ENCODE assay signal across 10 mouse cellular contexts in the genomic region with DNA sequence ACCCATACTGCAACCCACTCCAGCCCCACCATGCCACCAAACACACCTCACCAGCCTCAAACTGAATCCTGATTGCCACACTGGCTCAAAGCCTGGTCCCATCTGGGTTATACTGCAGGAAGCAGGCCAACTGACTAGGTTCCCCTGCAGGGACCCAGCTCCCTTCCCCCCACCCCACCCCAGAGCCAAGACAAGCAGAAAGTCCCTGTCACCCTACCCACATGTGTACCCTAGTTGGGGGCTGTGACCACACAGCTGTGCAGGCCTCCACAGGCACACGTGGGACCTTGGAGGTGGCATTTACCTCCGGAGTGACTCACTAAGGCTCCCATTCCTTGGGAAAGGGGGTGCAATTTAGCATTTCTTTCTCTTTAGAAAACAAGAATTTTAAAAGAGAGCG. TPM values are rescaled to one million over a fixed set of nuclear protein-coding genes. Genes with fewer than 3 reads are reported as not detected.
DNase-seq lines count a peak whose midpoint lies in the region; ATAC-seq and TF ChIP-seq lines count a peak whose summit lies in the region.
"Had no signal": no experiment of that assay in that cellular context is flagged by ENCODE, and none has a peak within 500 bp of the region (broad histone marks: within the 10 kb centered on the region; RNA-seq: fewer than 3 reads in every experiment).

No protein-coding gene starts in this region.

- WGBS in heart, embryonic 13.5 days = 56% methylated on average over 3 of the region's 3 CpGs
- WGBS in liver, embryonic 16.5 days (ENCODE audit: insufficient replicate concordance) = 43% methylated on average over 3 of the region's 3 CpGs
- 46% methylated on average over 3 of the region's 3 CpGs for WGBS in liver, embryonic 12.5 days (ENCODE audit: insufficient replicate concordance)
- 64% methylated on average over 3 of the region's 3 CpGs for WGBS in embryonic facial prominence, embryonic 10.5 days
- WGBS in olfactory bulb, adult 2 months = 35% methylated on average over 3 of the region's 3 CpGs

- H3K27me3 ChIP-seq in heart, embryonic 13.5 days (replicated peaks) = peaks cover 28% of the 10 kb centered on the region
- H3K27me3 ChIP-seq in liver, embryonic 16.5 days (ENCODE audit: control insufficient read depth, insufficient read depth, low read depth, low read length) = peaks cover 24% of the 10 kb centered on the region
- peaks cover 58% of the 10 kb centered on the region for H3K27me3 ChIP-seq in liver, embryonic 12.5 days (replicated peaks)
- peaks cover 62% of the 10 kb centered on the region for H3K27me3 ChIP-seq in embryonic facial prominence, embryonic 10.5 days (replicated peaks; ENCODE audit: low read depth, poor library complexity, severe bottlenecking)

- ATAC-seq in heart, embryonic 13.5 days (ENCODE audit: extremely low read depth, insufficient number of reproducible peaks, low FRiP score, low TSS enrichment) = no peak
- ATAC-seq in liver, embryonic 16.5 days (ENCODE audit: low read depth) = no peak
- ATAC-seq in liver, embryonic 12.5 days = no peak
- ATAC-seq: midbrain, embryonic 16.5 days had no signal

- DNase-seq in heart, postnatal 4 days = no peak
- DNase-seq in embryonic facial prominence, embryonic 10.5 days (ENCODE audit: low spot score) = no peak
- DNase-seq in spleen, adult 12 weeks (ENCODE audit: low spot score) = no peak
- DNase-seq: thymus, postnatal 14 days had no signal

- TF ChIP-seq CTCF in olfactory bulb, adult 2 months (IDR thresholded peaks at IDR 0.05; ENCODE audit: insufficient read depth, low read depth, low read length) = no peak

- H3K4me3 ChIP-seq in heart, embryonic 13.5 days = no peak overlapping the region
- no peak overlapping the region for H3K4me3 ChIP-seq in liver, embryonic 16.5 days (ENCODE audit: low read depth, low read length)
- H3K4me3 ChIP-seq in liver, embryonic 12.5 days = no peak overlapping the region
- no peak overlapping the region for H3K4me3 ChIP-seq in embryonic facial prominence, embryonic 10.5 days
- H3K4me3 ChIP-seq in olfactory bulb, adult 2 months (ENCODE audit: insufficient read depth, low read depth, low read length) = peak overlapping the region; percentile 22
- H3K4me3 ChIP-seq: forebrain, embryonic 10.5 days had no signal

- H3K9ac ChIP-seq in heart, embryonic 13.5 days = peak overlapping the region; percentile 52; the same call in 1 of the 2 replicates
- H3K9ac ChIP-seq in liver, embryonic 16.5 days (ENCODE audit: low read depth, low read length) = no peak overlapping the region
- H3K9ac ChIP-seq in liver, embryonic 12.5 days = no peak overlapping the region

- H3K4me2 ChIP-seq in heart, embryonic 13.5 days = peak overlapping the region; percentile 38
- H3K4me2 ChIP-seq in liver, embryonic 16.5 days (ENCODE audit: low read depth, low read length) = peak overlapping the region; percentile 12; the same call in 1 of the 2 replicates
- H3K4me2 ChIP-seq in liver, embryonic 12.5 days = no peak overlapping the region

- no peak for TF ChIP-seq POLR2A in olfactory bulb, adult 2 months (IDR thresholded peaks at IDR 0.05; ENCODE audit: insufficient read depth, low read depth, low read length)

- no peaks in the 10 kb centered on the region for H3K36me3 ChIP-seq in heart, embryonic 13.5 days
- no peaks in the 10 kb centered on the region for H3K36me3 ChIP-seq in liver, embryonic 16.5 days (ENCODE audit: control insufficient read depth, insufficient read depth)
- H3K36me3 ChIP-seq in liver, embryonic 12.5 days = no peaks in the 10 kb centered on the region
- H3K36me3 ChIP-seq in embryonic facial prominence, embryonic 10.5 days (replicated peaks) = no peaks in the 10 kb centered on the region
- H3K36me3 ChIP-seq: forebrain, embryonic 10.5 days had no signal

- H3K27ac ChIP-seq in heart, embryonic 13.5 days (replicated peaks) = peak overlapping the region; percentile 89
- no peak overlapping the region for H3K27ac ChIP-seq in liver, embryonic 16.5 days (ENCODE audit: low read length)
- H3K27ac ChIP-seq in liver, embryonic 12.5 days = no peak overlapping the region
- H3K27ac ChIP-seq in embryonic facial prominence, embryonic 10.5 days (replicated peaks) = 0 out of 2 replicates have a peak overlapping the region, but pooled peaks have one; percentile 0
- peak overlapping the region; percentile 88 for H3K27ac ChIP-seq in olfactory bulb, adult 2 months (ENCODE audit: insufficient read depth, low read depth, low read length)
- H3K27ac ChIP-seq: forebrain, embryonic 10.5 days had no signal

- no peaks in the 10 kb centered on the region for H3K9me3 ChIP-seq in heart, embryonic 13.5 days
- H3K9me3 ChIP-seq in liver, embryonic 16.5 days (replicated peaks; ENCODE audit: control insufficient read depth, low read length) = no peaks in the 10 kb centered on the region
- no peaks in the 10 kb centered on the region for H3K9me3 ChIP-seq in liver, embryonic 12.5 days (replicated peaks)
- H3K9me3 ChIP-seq in embryonic facial prominence, embryonic 10.5 days = no peaks in the 10 kb centered on the region
- H3K9me3 ChIP-seq: forebrain, embryonic 10.5 days had no signal

- H3K4me1 ChIP-seq in heart, embryonic 13.5 days = peaks cover 48% of the 10 kb centered on the region
- H3K4me1 ChIP-seq in liver, embryonic 16.5 days (ENCODE audit: control insufficient read depth, low read depth, low read length) = no peaks in the 10 kb centered on the region
- no peaks in the 10 kb centered on the region for H3K4me1 ChIP-seq in liver, embryonic 12.5 days
- H3K4me1 ChIP-seq in embryonic facial prominence, embryonic 10.5 days = peaks cover 37% of the 10 kb centered on the region
- peaks cover 76% of the 10 kb centered on the region for H3K4me1 ChIP-seq in olfactory bulb, adult 2 months (ENCODE audit: control insufficient read depth, insufficient read depth, low read length)

RNA-seq across cellular contexts. Expression of gene Pitpnm3, which starts 5.1 kb away (rescaled TPM):
- 0.10 and 0.12 TPM in 2 replicates for polyA plus RNA-seq in heart, embryonic 13.5 days (2015; fragmentation: Nextera tagmentation; extraction: Ambion mirVana)
- total RNA-seq in heart, postnatal 4 days (2021) = 1 to 10 TPM; 1.7 TPM
- 0.01 TPM in 1 of 2 replicates, not detected in the other for polyA plus RNA-seq in liver, embryonic 16.5 days (2015; fragmentation: Nextera tagmentation; extraction: Ambion mirVana)
- polyA plus RNA-seq in liver, embryonic 12.5 days (2016; fragmentation: Nextera tagmentation; extraction: Ambion mirVana) = 0.18 and 0.19 TPM in 2 replicates
- polyA plus RNA-seq in embryonic facial prominence, embryonic 10.5 days (2016; fragmentation: Nextera tagmentation; extraction: Ambion mirVana) = 0.23 and 0.24 TPM in 2 replicates
- not detected in 2 replicates for polyA plus RNA-seq in olfactory bulb, adult 2 months (2012; ENCODE audit: insufficient read depth, insufficient read length, low replicate concordance, missing spikeins)

Comparison
In these comparisons a context has a peak if more than half of its experiments do, and no peak if none do; other contexts are left out.
1. H3K27ac ChIP-seq: peak in heart, embryonic 13.5 days (single experiment), embryonic facial prominence, embryonic 10.5 days (single experiment) and olfactory bulb, adult 2 months (single experiment); none in liver, embryonic 16.5 days (single experiment) and liver, embryonic 12.5 days (single experiment).